Mouse (Mus musculus): Measurements from ENCODE around the gene Vmo1. TPM values are rescaled to one million over a fixed set of nuclear protein-coding genes. Genes with fewer than 3 reads are reported as not detected.
"Not testable (repeated sequence)": the region's sequence is repeated elsewhere in the genome, so short reads cannot be mapped to it uniquely, and the experiment has no call there.

The Vmo1 gene
- total RNA-seq, 1 experiment from 2014 or later, result not detected

- no peak for ATAC-seq (ENCODE audit: extremely low read depth, insufficient number of reproducible peaks, low FRiP score, poor library complexity, severe bottlenecking)
These were observed 10.4 kb upstream of the Vmo1 start for GRCm38 (mm10) chr11:70524782-70525181.

GRCm38 (mm10) chr11:70523306-70523989 lies 9.0 kb upstream of the Vmo1 start:
- ATAC-seq (ENCODE audit: extremely low read depth, insufficient number of reproducible peaks, low FRiP score, poor library complexity, severe bottlenecking), result not testable (repeated sequence)

GRCm38 (mm10) chr11:70520178-70520769 lies 5.9 kb upstream of the Vmo1 start:
- ATAC-seq (ENCODE audit: extremely low read depth, insufficient number of reproducible peaks, low FRiP score, poor library complexity, severe bottlenecking), result no peak

GRCm38 (mm10) chr11:70518923-70519322 lies 4.5 kb upstream of the Vmo1 start, which contains the start of gene Gltpd2:
Gene Gltpd2, plus strand, starts transcription at chr11:70519196.
- no peak for ATAC-seq (ENCODE audit: extremely low read depth, insufficient number of reproducible peaks, low FRiP score, poor library complexity, severe bottlenecking)

- no peak for ATAC-seq (ENCODE audit: extremely low read depth, insufficient number of reproducible peaks, low FRiP score, poor library complexity, severe bottlenecking)
These were observed 4.0 kb upstream of the Vmo1 start for GRCm38 (mm10) chr11:70518436-70518835.

- no peak for ATAC-seq (ENCODE audit: extremely low read depth, insufficient number of reproducible peaks, low FRiP score, poor library complexity, severe bottlenecking)
These were observed 1.9 kb upstream of the Vmo1 start for GRCm38 (mm10) chr11:70516352-70516751.

GRCm38 (mm10) chr11:70513520-70513919 lies 896 bp downstream of the Vmo1 start:
- ATAC-seq (ENCODE audit: extremely low read depth, insufficient number of reproducible peaks, low FRiP score, poor library complexity, severe bottlenecking), result no peak

- ATAC-seq (ENCODE audit: extremely low read depth, insufficient number of reproducible peaks, low FRiP score, poor library complexity, severe bottlenecking), result no peak
These were observed 1.6 kb downstream of the Vmo1 start for GRCm38 (mm10) chr11:70512709-70513342.

GRCm38 (mm10) chr11:70511825-70512224 lies 2.6 kb downstream of the Vmo1 start:
- ATAC-seq (ENCODE audit: extremely low read depth, insufficient number of reproducible peaks, low FRiP score, poor library complexity, severe bottlenecking), result no peak

GRCm38 (mm10) chr11:70511242-70511641 lies 3.2 kb downstream of the Vmo1 start:
- ATAC-seq (ENCODE audit: extremely low read depth, insufficient number of reproducible peaks, low FRiP score, poor library complexity, severe bottlenecking), result no peak

- peak; percentile 73; the same call in 1 of the 2 replicates for ATAC-seq (ENCODE audit: extremely low read depth, insufficient number of reproducible peaks, low FRiP score, poor library complexity, severe bottlenecking)
These were observed 4.5 kb downstream of the Vmo1 start for GRCm38 (mm10) chr11:70509753-70510564.

GRCm38 (mm10) chr11:70506962-70507515 lies 7.4 kb downstream of the Vmo1 start:
- ATAC-seq (ENCODE audit: extremely low read depth, insufficient number of reproducible peaks, low FRiP score, poor library complexity, severe bottlenecking), result no peak

GRCm38 (mm10) chr11:70506385-70506784 lies 8.0 kb downstream of the Vmo1 start:
- ATAC-seq (ENCODE audit: extremely low read depth, insufficient number of reproducible peaks, low FRiP score, poor library complexity, severe bottlenecking), result peak; percentile 50; the same call in 1 of the 2 replicates

GRCm38 (mm10) chr11:70504970-70505369 lies 9.4 kb downstream of the Vmo1 start, which contains the start of gene Tm4sf5:
Gene Tm4sf5, plus strand, starts transcription at chr11:70505244.
- no peak for ATAC-seq (ENCODE audit: extremely low read depth, insufficient number of reproducible peaks, low FRiP score, poor library complexity, severe bottlenecking)

GRCm38 (mm10) chr11:70502018-70502417 lies 12.4 kb downstream of the Vmo1 start:
- no peak for ATAC-seq (ENCODE audit: extremely low read depth, insufficient number of reproducible peaks, low FRiP score, poor library complexity, severe bottlenecking)

- ATAC-seq (ENCODE audit: extremely low read depth, insufficient number of reproducible peaks, low FRiP score, poor library complexity, severe bottlenecking), result no peak
These were observed 14.0 kb downstream of the Vmo1 start for GRCm38 (mm10) chr11:70500476-70500812.

GRCm38 (mm10) chr11:70499566-70500475 lies 14.6 kb downstream of the Vmo1 start:
- ATAC-seq (ENCODE audit: extremely low read depth, insufficient number of reproducible peaks, low FRiP score, poor library complexity, severe bottlenecking), result 0 out of 2 replicates have a peak, but pooled peaks have one; percentile 13

GRCm38 (mm10) chr11:70489684-70490083 lies 24.7 kb downstream of the Vmo1 start:
- ATAC-seq (ENCODE audit: extremely low read depth, insufficient number of reproducible peaks, low FRiP score, poor library complexity, severe bottlenecking), result no peak

Data from neutrophil, adult 5-6 weeks (primary cell).